Mouse (Mus musculus): ENCODE data around the gene Klf4.

DNA sequence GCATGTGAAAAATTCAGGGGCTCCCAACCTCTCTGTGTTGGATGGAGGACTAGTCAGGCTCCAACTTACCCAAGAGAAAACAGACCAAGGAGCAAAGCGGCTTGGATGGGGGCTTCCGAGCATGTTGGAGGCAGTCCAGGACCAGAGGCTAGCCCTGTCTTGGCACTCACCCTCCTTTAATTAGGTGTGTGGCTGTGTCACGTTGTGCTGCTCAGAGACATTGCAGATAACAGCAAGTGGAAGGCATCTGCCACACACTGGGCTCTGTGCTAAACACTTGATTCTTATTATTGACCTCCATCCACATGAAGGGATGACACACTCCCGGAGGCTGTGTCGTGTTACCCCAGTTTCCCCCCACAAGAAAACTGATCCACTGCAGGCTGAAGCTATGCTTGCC is 53.9 kb downstream of the Klf4 start:
- TF ChIP-seq CTCF (IDR thresholded peaks at IDR 0.05; ENCODE audit: borderline replicate concordance, insufficient read depth, low read depth, low read length), result no peak
- no peak for TF ChIP-seq POLR2A (IDR thresholded peaks at IDR 0.05; ENCODE audit: borderline replicate concordance, insufficient read depth, low read length)
